Comparison of ENCODE assay signal across 18 mouse cellular contexts in genomic region chr7:101072123-101072740, GRCm38 (mm10). TPM values are rescaled to one million over a fixed set of nuclear protein-coding genes. Genes with fewer than 3 reads are reported as not detected.
"Had no signal": no experiment of that assay in that cellular context is flagged by ENCODE, and none has a peak within 500 bp of the region (broad histone marks: within the 10 kb centered on the region; RNA-seq: fewer than 3 reads in every experiment).

No protein-coding gene starts in this region.

- H3K4me1 ChIP-seq: midbrain, embryonic 13.5 days; stomach, embryonic 15.5 days had no signal

- H3K9ac ChIP-seq: intestine, embryonic 15.5 days; limb, embryonic 12.5 days; limb, embryonic 15.5 days; lung, embryonic 14.5 days; midbrain, embryonic 13.5 days; stomach, embryonic 15.5 days had no signal

- DNase-seq: kidney, adult 2 months; kidney, postnatal 25 days; layer of hippocampus, adult 9-11 months; left cerebral cortex, postnatal 4 days; lung, embryonic 14.5 days; thymus, adult 2 months; thymus, postnatal 25 days had no signal

- ATAC-seq: lung, postnatal 0 days; midbrain, embryonic 13.5 days had no signal

- H3K4me2 ChIP-seq: intestine, embryonic 15.5 days; limb, embryonic 12.5 days; limb, embryonic 15.5 days; lung, embryonic 14.5 days; midbrain, embryonic 13.5 days; stomach, embryonic 15.5 days had no signal

- H3K27ac ChIP-seq: intestine, embryonic 15.5 days; kidney, postnatal 0 days; layer of hippocampus, adult 2 months; limb, embryonic 12.5 days; limb, embryonic 15.5 days; midbrain, embryonic 10.5 days; midbrain, embryonic 13.5 days; stomach, embryonic 15.5 days had no signal

- H3K36me3 ChIP-seq: intestine, embryonic 15.5 days; limb, embryonic 12.5 days; limb, embryonic 15.5 days; midbrain, embryonic 10.5 days; midbrain, embryonic 13.5 days; stomach, embryonic 15.5 days had no signal

- H3K4me3 ChIP-seq: intestine, embryonic 15.5 days; layer of hippocampus, adult 2 months; limb, embryonic 12.5 days; limb, embryonic 15.5 days; megakaryocyte, embryonic 14.5 days; midbrain, embryonic 10.5 days; midbrain, embryonic 13.5 days; stomach, embryonic 15.5 days had no signal

- H3K27me3 ChIP-seq: intestine, embryonic 15.5 days; limb, embryonic 12.5 days; limb, embryonic 15.5 days; megakaryocyte, embryonic 14.5 days; midbrain, embryonic 13.5 days; stomach, embryonic 15.5 days had no signal

- H3K9me3 ChIP-seq: intestine, embryonic 15.5 days; limb, embryonic 12.5 days; limb, embryonic 15.5 days; midbrain, embryonic 10.5 days; midbrain, embryonic 13.5 days; stomach, embryonic 15.5 days had no signal

RNA-seq across cellular contexts. Expression of gene P2ry2, which starts 59.6 kb away (rescaled TPM):
- polyA plus RNA-seq: neural tube, embryonic 14.5 days had no signal
